Mouse (Mus musculus) limb, embryonic 14.5 days (tissue): ENCODE results near the gene Fam104a. TPM values are rescaled to one million over a fixed set of nuclear protein-coding genes. Genes with fewer than 3 reads are reported as not detected.

Experiments used
- ATAC-seq: fragments of 200-750 bp; cut with Nextera tagmentation; 2 replicates; pipeline ENCODE4 v1.8.0; 2017; ENCODE audit warnings: low read depth, moderate number of reproducible peaks, moderate TSS enrichment; ENCODE audit not compliant: low FRiP score
- DNase-seq: peaks from one replicate; pipeline ENCODE4 v3.0.0-alpha.2; 2015; ENCODE audit warnings: low spot score
- H3K27ac ChIP-seq: fragments of 300-500 bp; sonication (generic); replicated peaks from 2 replicates; pipeline ENCODE4 v1.5.1; 2014; ENCODE audit warnings: low read depth, mild to moderate bottlenecking, low read length, moderate library complexity, mixed read lengths
- H3K27me3 ChIP-seq: fragments of 300-500 bp; sonication (generic); 2 replicates; pipeline ENCODE4 v1.6.1; 2014; ENCODE audit warnings: low read length, mixed read lengths; ENCODE audit not compliant: control insufficient read depth, insufficient read depth
- H3K36me3 ChIP-seq: fragments of 300-500 bp; sonication (generic); 2 replicates; pipeline ENCODE4 v1.6.1; 2014; ENCODE audit warnings: mild to moderate bottlenecking, low read length, moderate library complexity, mixed read lengths; ENCODE audit not compliant: control insufficient read depth, insufficient read depth
- H3K4me1 ChIP-seq: fragments of 300-500 bp; sonication (generic); 2 replicates; pipeline ENCODE4 v1.6.1; 2014; ENCODE audit warnings: antibody characterized with exemption, low read length, mixed read lengths; ENCODE audit not compliant: control insufficient read depth, insufficient read depth
- H3K4me2 ChIP-seq: fragments of 300-500 bp; sonication (generic); replicated peaks from 2 replicates; pipeline ENCODE4 v1.6.1; 2014; ENCODE audit warnings: low read depth, mild to moderate bottlenecking, low read length, moderate library complexity; ENCODE audit not compliant: severe bottlenecking
- H3K4me3 ChIP-seq: fragments of 300-500 bp; sonication (generic); replicated peaks from 2 replicates; pipeline ENCODE4 v1.5.1; 2014; ENCODE audit warnings: low read length
- H3K9ac ChIP-seq: fragments of 300-500 bp; sonication (generic); 2 replicates; pipeline ENCODE4 v1.6.1; 2014; ENCODE audit warnings: mild to moderate bottlenecking, low read depth, low read length, moderate library complexity; ENCODE audit not compliant: severe bottlenecking
- H3K9me3 ChIP-seq: fragments of 300-500 bp; sonication (generic); 2 replicates; pipeline ENCODE4 v1.6.1; 2016; ENCODE audit warnings: low read length; ENCODE audit not compliant: control insufficient read depth
- POLR2A ChIP-seq: fragments of 200-500 bp; IDR thresholded peaks from 2 replicates; pipeline ENCODE4 v1.8.0; 2012; ENCODE audit warnings: inconsistent platforms, mild to moderate bottlenecking, moderate library complexity, borderline replicate concordance; ENCODE audit not compliant: insufficient read depth, insufficient read length; ENCODE audit errors: extremely low read depth
- WGBS: fragments of 180-500 bp; shearing (Covaris S2); extraction: QIAGEN DNeasy Blood & Tissue Kit; methylation state at CpG from one replicate; pipeline ENCODE4 v1.1.7; 2014; 5-methylcytosine and 5-hydroxymethylcytosine counted together
- polyA plus RNA-seq, 2 experiments: library from polyadenylated mRNA; depleted of rRNA in 1 of 2; stranded (reverse) in 1 of 2; unstranded in 1 of 2; fragments of >200 nt; fragmentation: Nextera tagmentation in 1 of 2; extraction: Ambion mirVana in 1 of 2; gene quantifications; 2 replicates each; pipeline versions ENCODE4 v1.2.1 to v1.2.3; 2012 to 2014

Fam104a gene
- polyA plus RNA-seq, 2 experiments = 30.3 to 50.2 TPM

- H3K4me2 ChIP-seq = no peak overlapping the region
- TF ChIP-seq POLR2A = no peak
- no peak for ATAC-seq
Observed at GRCm38 (mm10) chr11:113709272-113709671, 25.3 kb upstream of the Fam104a start.

GRCm38 (mm10) chr11:113708629-113709213 lies 24.8 kb upstream of the Fam104a start:
- ATAC-seq = no peak
- no peaks in the 10 kb centered on the region for H3K9me3 ChIP-seq
- 54% methylated on average over 19 of the region's 19 CpGs for WGBS
- DNase-seq = no peak
- no peaks in the 10 kb centered on the region for H3K27me3 ChIP-seq
- no peak overlapping the region for H3K4me3 ChIP-seq
- peaks cover 19% of the 10 kb centered on the region for H3K4me1 ChIP-seq
- peaks cover 5% of the 10 kb centered on the region; the same call in 1 of the 2 replicates for H3K36me3 ChIP-seq
- no peak overlapping the region for H3K27ac ChIP-seq
- no peak for TF ChIP-seq POLR2A
- no peak overlapping the region for H3K4me2 ChIP-seq
- no peak overlapping the region for H3K9ac ChIP-seq

More at GRCm38 (mm10) chr11:113709272-113709671, 25.3 kb upstream of the Fam104a start:
- no peak overlapping the region for H3K4me3 ChIP-seq
- peaks cover 19% of the 10 kb centered on the region for H3K4me1 ChIP-seq
- no peak overlapping the region for H3K9ac ChIP-seq
- H3K27me3 ChIP-seq = no peaks in the 10 kb centered on the region
- DNase-seq = no peak
- H3K27ac ChIP-seq = no peak overlapping the region
- H3K36me3 ChIP-seq = peaks cover 5% of the 10 kb centered on the region; the same call in 1 of the 2 replicates
- 17% methylated on average over 15 of the region's 15 CpGs for WGBS
- H3K9me3 ChIP-seq = no peaks in the 10 kb centered on the region

DNA sequence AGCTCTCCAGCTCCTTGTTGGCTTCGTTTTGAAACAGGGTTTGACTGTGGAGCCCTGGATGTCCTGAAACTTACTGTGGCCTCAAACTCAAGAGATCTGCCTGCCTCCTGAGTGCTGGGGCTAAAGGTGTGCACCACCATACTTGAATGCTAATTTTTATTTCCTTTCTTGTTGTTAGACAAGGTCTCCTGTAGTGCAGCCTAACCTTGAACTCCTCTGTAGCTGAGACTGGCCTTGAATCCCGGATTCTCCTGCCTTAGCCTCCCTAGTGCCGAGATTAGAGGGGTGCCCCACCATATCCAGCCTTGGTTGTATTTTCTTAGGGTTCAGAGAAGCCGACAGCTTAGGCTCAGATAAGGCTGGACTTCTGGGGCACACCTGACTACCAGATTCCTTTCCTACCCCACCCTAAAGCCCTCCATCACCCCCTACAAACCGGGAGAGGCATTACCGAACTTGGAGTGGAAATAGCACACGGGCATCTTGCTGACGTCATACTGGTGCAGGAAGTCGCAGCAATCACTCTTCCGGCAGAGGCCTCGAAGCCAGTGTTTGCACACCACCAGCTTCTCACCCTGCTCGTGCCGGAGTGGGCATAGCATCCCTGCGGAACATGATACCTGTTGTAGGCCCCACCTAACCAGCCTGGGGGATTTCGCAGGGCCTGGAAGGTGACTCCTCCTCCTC lies 22.2 kb upstream of the Fam104a start:
- WGBS = 85% methylated on average over 15 of the region's 15 CpGs
- peaks cover 5% of the 10 kb centered on the region; the same call in 1 of the 2 replicates for H3K36me3 ChIP-seq
- H3K27ac ChIP-seq = no peak overlapping the region
- DNase-seq (no peak), ATAC-seq (no peak)
- TF ChIP-seq POLR2A = no peak
- no peaks in the 10 kb centered on the region for H3K9me3 ChIP-seq
- H3K4me1 ChIP-seq = peaks cover 19% of the 10 kb centered on the region
- no peak overlapping the region for H3K9ac ChIP-seq
- no peak overlapping the region for H3K4me2 ChIP-seq
- H3K4me3 ChIP-seq = no peak overlapping the region
- H3K27me3 ChIP-seq = no peaks in the 10 kb centered on the region

DNA sequence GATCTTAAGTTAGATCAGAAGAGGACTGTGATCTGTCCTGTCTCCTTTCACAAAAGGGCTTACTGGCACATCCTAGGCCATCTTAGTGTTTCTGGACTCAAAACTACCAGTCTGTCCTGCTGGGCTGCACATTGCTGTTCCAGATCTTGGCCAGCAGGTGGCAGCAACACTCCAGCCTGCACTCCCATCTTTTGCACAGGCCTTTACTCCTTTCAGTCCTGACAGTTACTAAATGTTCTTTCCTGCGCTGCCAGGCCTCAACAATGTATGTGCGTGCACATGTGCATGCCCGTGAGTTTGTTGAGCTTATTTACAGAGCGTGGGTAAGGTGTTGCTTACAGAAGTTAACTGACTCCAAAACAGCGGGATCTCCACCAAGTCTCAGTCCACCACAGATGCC lies 19.8 kb upstream of the Fam104a start:
- H3K27ac ChIP-seq = no peak overlapping the region
- ATAC-seq = peak; percentile 75
- peaks cover 5% of the 10 kb centered on the region; the same call in 1 of the 2 replicates for H3K36me3 ChIP-seq
- H3K4me3 ChIP-seq = no peak overlapping the region
- WGBS = 37% methylated on average over 5 of the region's 5 CpGs
- DNase-seq = peak; percentile 70
- H3K4me1 ChIP-seq = no peaks in the 10 kb centered on the region
- no peaks in the 10 kb centered on the region for H3K9me3 ChIP-seq
- no peak overlapping the region for H3K4me2 ChIP-seq
- no peak for TF ChIP-seq POLR2A
- H3K27me3 ChIP-seq = no peaks in the 10 kb centered on the region
- H3K9ac ChIP-seq = no peak overlapping the region

GRCm38 (mm10) chr11:113699643-113700042 lies 15.7 kb upstream of the Fam104a start:
- Histone ChIP-seq H3K4me2 (no peak overlapping the region), H3K4me1 (no peaks in the 10 kb centered on the region), H3K27ac (no peak overlapping the region), H3K9ac (no peak overlapping the region), H3K4me3 (no peak overlapping the region), H3K9me3 (no peaks in the 10 kb centered on the region), H3K27me3 (no peaks in the 10 kb centered on the region), H3K36me3 (peaks cover 18% of the 10 kb centered on the region)
- no peak for ATAC-seq
- no peak for TF ChIP-seq POLR2A
- WGBS = 86% methylated on average over 7 of the region's 7 CpGs
- DNase-seq = no peak
